Mouse (Mus musculus) brain, embryonic 14.5 days (tissue): ENCODE results near the gene Zfp420.

Experiments used
- CTCF ChIP-seq: fragments of 200-500 bp; IDR thresholded peaks from 2 replicates; pipeline ENCODE4 v1.5.1; 2012; ENCODE audit warnings: inconsistent platforms, mild to moderate bottlenecking, moderate library complexity, borderline replicate concordance; ENCODE audit not compliant: insufficient read depth, insufficient read length; ENCODE audit errors: extremely low read depth
- POLR2A ChIP-seq: fragments of 200-500 bp; IDR thresholded peaks from 2 replicates; pipeline ENCODE4 v1.6.1; 2012; ENCODE audit warnings: mild to moderate bottlenecking, inconsistent platforms, borderline replicate concordance; ENCODE audit not compliant: poor library complexity, insufficient read depth, insufficient read length, severe bottlenecking; ENCODE audit errors: extremely low read depth

GRCm38 (mm10) chr7:29917371-29918061 is 57.7 kb downstream of the Zfp420 start:
- TF ChIP-seq CTCF (no peak), POLR2A (no peak)
